Mouse (Mus musculus): ENCODE results near the gene Ophn1. TPM values are rescaled to one million over a fixed set of nuclear protein-coding genes. Genes with fewer than 3 reads are reported as not detected.

Ophn1 gene
- 10 to 100 TPM; 15.0 to 15.6 TPM for total RNA-seq (2021)
- long read RNA-seq, experiment 1, full-length matches to known transcripts, result 7 of 9 reads
- long read RNA-seq, experiment 1, partial matches to known transcripts, result 1 of 9 reads
- long read RNA-seq, experiment 1, other reads (novel, unspliced or antisense), result 1 of 9 reads
- long read RNA-seq, experiment 2, full-length matches to known transcripts, result 8 of 12 reads
- long read RNA-seq, experiment 2, partial matches to known transcripts, result 3 of 12 reads
- long read RNA-seq, experiment 2, other reads (novel, unspliced or antisense), result 1 of 12 reads

- peak; percentile 52 to 63 for DNase-seq (ENCODE audit: low spot score in 2 of 2)
Measured at GRCm38 (mm10) chrX:98890406-98891116, at the start of gene Ophn1. Gene Ophn1, minus strand, starts transcription at chrX:98891025.

GRCm38 (mm10) chrX:98937555-98938294, 46.9 kb upstream of the Ophn1 start:
- DNase-seq (ENCODE audit: low spot score in 2 of 2), result peak; percentile 89

DNA sequence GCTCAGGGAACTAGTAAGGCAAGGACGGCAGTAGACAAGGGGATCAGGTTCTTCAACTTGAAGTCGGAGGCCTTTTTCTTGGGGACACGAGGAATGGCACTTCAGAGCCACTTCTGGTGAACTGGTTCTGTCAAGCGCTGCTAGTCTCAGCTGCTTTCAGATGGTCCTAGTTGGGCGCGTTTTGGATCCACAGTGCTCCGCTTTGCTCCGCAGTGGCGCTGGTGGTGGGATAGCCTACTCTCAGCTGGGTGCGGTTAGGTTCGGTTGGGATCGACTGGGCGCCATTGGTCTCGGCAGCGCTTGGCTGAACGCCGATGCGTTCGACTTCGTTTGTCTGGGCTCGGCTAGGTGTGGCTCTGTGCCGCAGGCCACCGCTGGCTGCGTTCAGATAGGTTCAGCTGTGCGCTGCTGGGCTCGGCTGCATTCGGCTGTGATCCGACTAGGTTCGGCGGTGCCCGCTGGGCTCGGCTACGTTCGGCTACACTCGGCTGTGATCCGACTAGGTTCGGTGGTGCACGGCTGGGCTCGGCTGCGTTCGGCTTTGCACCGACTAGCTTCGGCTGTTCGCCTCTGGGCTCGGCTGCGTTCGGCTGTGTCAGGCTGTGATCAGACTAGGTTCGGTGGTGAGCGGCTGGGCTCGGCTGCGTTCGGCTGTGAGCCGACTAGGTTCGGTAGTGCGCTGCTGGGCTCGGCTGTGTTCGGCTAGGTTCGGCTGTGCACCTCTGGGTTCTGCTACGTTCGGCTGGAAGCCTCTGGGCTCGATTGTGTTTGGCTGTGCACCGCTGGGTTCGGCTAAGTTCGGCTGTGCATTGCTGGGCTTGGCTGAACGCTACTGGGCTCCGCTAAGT, 46.1 kb upstream of the Ophn1 start:
- DNase-seq (ENCODE audit: low spot score in 2 of 2), result peak; percentile 90 to 92

DNA sequence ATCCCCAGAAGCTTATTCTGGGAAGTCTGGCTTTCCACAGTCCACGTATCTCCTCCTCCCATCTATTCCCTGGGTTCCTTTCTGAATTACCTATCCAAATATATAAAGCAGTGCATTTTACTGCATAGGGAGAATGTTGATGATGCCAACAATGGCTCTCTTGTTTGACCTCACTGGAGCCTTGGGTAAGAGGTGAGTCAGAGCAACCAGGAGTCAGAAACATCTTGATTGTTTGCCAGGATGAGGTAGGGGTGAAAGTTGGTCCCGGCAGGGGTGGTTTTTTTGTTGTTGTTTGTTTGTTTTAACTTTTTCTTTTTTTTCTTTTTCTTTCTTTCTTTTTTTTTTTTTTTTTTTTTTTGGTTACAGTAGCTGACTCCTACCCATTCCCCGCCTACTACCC, 45.3 kb upstream of the Ophn1 start, which contains the start of gene Yipf6:
Gene Yipf6, plus strand, starts transcription at position 216 of the 400 bp plus-strand sequence.
- DNase-seq (ENCODE audit: low spot score in 2 of 2), result no peak

- DNase-seq (ENCODE audit: low spot score in 2 of 2), result no peak
Measured at GRCm38 (mm10) chrX:98919423-98919822, 28.6 kb upstream of the Ophn1 start.

GRCm38 (mm10) chrX:98908910-98909309, 18.1 kb upstream of the Ophn1 start:
- no peak for DNase-seq (ENCODE audit: low spot score in 2 of 2)

DNA sequence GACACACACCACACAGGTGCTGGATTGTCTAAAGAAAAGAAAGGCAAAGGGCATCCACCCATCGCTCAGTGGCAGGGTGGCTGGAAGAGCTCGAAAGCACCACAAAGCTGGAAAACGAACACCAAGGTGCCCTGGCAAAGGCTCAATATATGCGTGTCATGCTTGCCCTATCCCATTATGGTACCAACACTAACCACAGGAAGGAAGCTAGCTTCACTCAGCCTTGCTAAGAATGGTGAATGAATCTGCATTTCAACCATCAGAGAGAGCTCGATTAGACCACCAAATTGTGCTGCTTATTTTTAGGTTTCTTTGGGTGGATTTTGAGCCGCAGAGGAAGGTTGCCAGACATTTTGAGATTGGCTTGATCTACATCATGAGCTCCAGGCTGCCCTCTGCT, 13.4 kb upstream of the Ophn1 start:
- DNase-seq (ENCODE audit: low spot score in 2 of 2), result no peak

GRCm38 (mm10) chrX:98898307-98898706, 7.5 kb upstream of the Ophn1 start:
- DNase-seq (ENCODE audit: low spot score in 2 of 2), result peak in 1 of 2 experiments; percentile 23

DNA sequence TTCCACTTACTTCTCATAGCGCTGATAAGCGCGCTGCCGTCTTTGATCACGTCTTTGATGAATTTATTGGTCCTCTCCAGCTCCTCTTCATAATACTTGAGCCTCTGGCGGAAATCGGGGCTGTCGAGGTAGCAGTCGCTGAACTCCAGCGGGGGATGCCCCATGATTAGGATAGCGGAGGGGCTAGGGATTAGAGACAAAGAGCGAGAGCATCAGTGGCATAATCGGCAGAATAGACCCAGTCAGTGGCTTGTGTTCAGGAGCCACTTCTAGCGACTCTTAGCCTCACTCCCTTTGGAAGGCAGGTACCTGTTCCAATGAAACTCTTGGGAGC, 786 bp downstream of the Ophn1 start:
- peak in 1 of 2 experiments; percentile 21 for DNase-seq (ENCODE audit: low spot score in 2 of 2)

GRCm38 (mm10) chrX:98881983-98882382, 8.8 kb downstream of the Ophn1 start:
- DNase-seq (ENCODE audit: low spot score in 2 of 2), result no peak

GRCm38 (mm10) chrX:98881085-98881484, 9.7 kb downstream of the Ophn1 start:
- no peak for DNase-seq (ENCODE audit: low spot score in 2 of 2)

DNA sequence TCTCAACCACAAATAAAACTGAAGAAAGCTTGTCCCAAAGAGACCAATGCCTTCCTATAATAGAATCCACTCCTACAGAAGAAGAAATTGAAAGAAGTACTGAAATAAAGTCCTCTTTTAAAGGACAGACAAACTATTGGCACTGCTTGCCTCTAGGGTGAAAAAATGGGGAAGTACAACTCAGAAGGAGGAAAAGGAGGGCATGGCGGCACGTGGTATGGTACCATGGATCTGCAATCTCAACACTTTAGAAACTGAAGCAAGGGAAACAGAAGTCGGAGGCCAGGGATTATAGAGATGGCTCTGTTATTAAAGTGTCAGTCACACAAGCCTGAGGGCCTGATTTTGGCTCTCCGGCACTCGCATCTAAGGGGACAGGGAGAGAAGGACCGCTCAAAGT, 10.5 kb downstream of the Ophn1 start:
- DNase-seq (ENCODE audit: low spot score in 2 of 2), result no peak

GRCm38 (mm10) chrX:98875144-98875543, 15.7 kb downstream of the Ophn1 start:
- DNase-seq (ENCODE audit: low spot score in 2 of 2), result no peak

DNA sequence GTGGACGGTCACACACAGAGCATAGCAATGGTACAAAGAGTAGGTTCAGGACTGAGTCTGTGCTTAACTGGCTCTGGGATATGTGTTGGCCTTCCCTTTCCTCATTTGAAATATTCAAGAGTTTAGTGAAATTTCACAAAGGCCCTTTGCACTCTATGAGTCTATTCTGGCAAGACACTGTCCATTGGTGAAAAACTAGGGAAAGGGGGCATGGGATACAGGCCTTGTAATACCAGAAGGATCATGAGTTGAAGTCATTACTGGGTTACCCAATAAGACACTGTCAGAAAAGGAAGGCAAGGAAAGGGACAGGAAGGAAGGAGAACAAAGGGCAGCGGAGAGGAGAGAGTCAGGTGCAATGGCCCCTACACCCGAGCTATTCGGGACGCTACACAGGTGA, 16.7 kb downstream of the Ophn1 start:
- DNase-seq (ENCODE audit: low spot score in 2 of 2), result no peak

GRCm38 (mm10) chrX:98872064-98872463, 18.8 kb downstream of the Ophn1 start:
- DNase-seq (ENCODE audit: low spot score in 2 of 2), result no peak

GRCm38 (mm10) chrX:98870541-98870940, 20.3 kb downstream of the Ophn1 start:
- DNase-seq (ENCODE audit: low spot score in 2 of 2), result no peak

DNA sequence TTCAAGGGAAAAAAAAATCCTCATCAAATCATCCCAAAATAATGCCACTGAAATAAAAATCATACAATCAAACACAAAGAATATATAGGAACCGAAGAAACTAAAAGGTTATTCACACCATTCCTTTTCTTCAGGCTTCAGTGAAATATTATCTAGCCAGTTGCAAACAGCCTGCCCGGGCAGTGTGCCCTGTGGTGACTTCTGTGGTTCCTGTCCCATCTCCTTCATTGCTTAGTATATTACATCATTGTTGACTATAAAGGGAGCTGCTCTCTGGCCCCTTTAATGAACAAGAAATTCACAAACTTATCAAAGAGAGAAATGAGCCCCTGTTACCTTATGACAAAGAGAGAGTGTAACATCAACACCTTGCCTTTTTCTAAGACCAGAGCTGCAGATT, 21.1 kb downstream of the Ophn1 start:
- DNase-seq (ENCODE audit: low spot score in 2 of 2), result no peak

DNA sequence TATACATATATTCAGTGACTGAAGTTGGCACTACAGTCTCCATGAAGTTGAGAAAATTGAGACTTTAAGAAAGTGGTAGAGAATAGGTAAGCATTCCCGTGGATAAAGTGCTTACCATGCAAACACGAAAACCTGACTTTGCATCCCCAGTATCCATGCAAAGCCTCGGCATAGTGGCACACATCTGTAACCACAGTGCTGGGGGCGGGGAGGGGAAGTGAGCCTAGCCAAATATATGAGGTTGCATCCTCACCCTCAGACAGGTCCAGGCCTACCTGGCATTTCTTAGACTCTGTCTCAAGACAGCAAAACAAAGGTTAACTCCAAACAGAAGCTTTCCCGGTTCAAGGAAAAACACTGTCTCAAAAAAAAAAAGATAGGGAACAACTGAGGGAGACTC, 21.7 kb downstream of the Ophn1 start:
- DNase-seq (ENCODE audit: low spot score in 2 of 2), result no peak

DNA sequence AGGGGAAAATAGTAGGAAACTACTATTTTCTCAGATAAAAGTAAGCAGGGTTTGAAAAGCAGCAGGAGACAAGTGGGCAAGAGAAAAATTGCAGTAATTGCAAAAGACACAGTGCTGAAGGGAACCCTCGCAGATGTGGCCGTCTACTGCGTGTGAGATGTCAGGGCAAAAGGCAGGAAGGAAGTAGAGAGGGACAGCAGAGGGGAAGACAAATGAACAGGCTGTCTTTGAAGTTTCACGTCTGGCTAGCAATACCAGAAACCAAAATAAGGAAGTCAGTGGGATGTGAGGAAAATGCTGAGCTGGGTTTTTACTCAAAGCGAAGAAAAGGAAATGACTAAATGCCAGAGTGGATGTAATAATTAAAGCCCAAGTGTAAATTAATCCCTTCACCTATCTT, 30.7 kb downstream of the Ophn1 start:
- DNase-seq (ENCODE audit: low spot score in 2 of 2), result no peak

GRCm38 (mm10) chrX:98856046-98856445, 34.8 kb downstream of the Ophn1 start:
- no peak for DNase-seq (ENCODE audit: low spot score in 2 of 2)

- no peak for DNase-seq (ENCODE audit: low spot score in 2 of 2)
Measured at GRCm38 (mm10) chrX:98850869-98851268, 40.0 kb downstream of the Ophn1 start.

All from adrenal gland, adult 18-20 months (tissue).